Mouse (Mus musculus) kidney, adult 2 months (tissue): ENCODE results near the gene Aire.

Source experiments
- CTCF ChIP-seq: fragments of 200-500 bp; conservative IDR thresholded peaks from 2 replicates; pipeline ENCODE4 v1.5.1; 2011; ENCODE audit warnings: low read depth, mild to moderate bottlenecking, control low read depth, low read length, moderate library complexity, mixed read lengths; ENCODE audit not compliant: insufficient read depth, insufficient read length
- POLR2A ChIP-seq: fragments of 200-500 bp; IDR thresholded peaks from one replicate; pipeline ENCODE4 v1.6.1; 2011; ENCODE audit warnings: low read depth, low read length, control low read depth

DNA sequence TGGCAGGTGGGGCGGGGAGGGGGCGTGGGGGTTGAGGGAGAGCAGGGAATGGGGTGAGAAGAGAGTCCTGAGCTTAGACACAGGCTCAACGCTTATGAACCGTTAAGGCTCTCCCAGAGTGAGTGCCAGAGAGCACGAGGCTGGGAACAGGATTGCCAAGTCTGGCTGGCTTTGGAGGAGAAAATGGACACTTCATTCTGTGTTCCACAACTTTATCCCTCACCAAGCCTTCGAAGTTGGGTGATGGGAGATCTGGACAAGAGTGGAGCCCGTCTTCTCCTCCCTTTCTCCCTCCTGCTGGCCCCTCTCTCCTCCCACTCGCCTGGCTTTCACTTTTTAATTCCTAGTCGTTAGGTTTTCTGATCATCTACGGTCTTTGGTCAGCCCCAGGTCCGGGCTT, 25.1 kb upstream of the Aire start:
- TF ChIP-seq CTCF (no peak), POLR2A (no peak)
